Mouse (Mus musculus) MEL (cell line): ENCODE measurements at regions not wholly inside any gene's neighbourhood (a gene's known extent, or its start where the extent isn't known, plus 50 kb on each side); places are given as distances from the start of the nearest gene placed in this dataset.

ENCODE experiments used
- DNase-seq: peaks from one replicate; pipeline ENCODE4 v3.0.0; 2011; ENCODE audit warnings: low read depth, low spot score
- H3K27ac ChIP-seq: 2 replicates; pipeline ENCODE4 v1.5.1; 2012; ENCODE audit warnings: low read depth, mild to moderate bottlenecking, control low read depth, low read length, moderate library complexity; ENCODE audit not compliant: control insufficient read depth
- H3K27me3 ChIP-seq, 2 experiments: fragments of 150-350 bp in 1 of 2; sonication (generic) in 1 of 2; 2 replicates each; pipeline ENCODE4 v1.6.1; 2012; ENCODE audit warnings: low read length in 2 of 2, mild to moderate bottlenecking in 2 of 2, improper control_type of control experiment in 1 of 2, moderate library complexity in 1 of 2; ENCODE audit not compliant: insufficient read depth in 2 of 2, control insufficient read depth in 1 of 2
- H3K36me3 ChIP-seq, 2 experiments: 2 replicates each; pipeline ENCODE4 v1.6.1; 2012 to 2014; ENCODE audit warnings: low read length in 2 of 2, improper control_type of control experiment in 1 of 2, inconsistent platforms in 1 of 2, mild to moderate bottlenecking in 1 of 2; ENCODE audit not compliant: insufficient read depth in 2 of 2, control insufficient read depth in 1 of 2
- H3K4me1 ChIP-seq, 2 experiments: fragments of 150-350 bp in 1 of 2; sonication (generic) in 1 of 2; 2 replicates each; pipeline ENCODE4 v1.6.1; 2012; ENCODE audit warnings: low read length in 2 of 2, improper control_type of control experiment in 1 of 2, mild to moderate bottlenecking in 1 of 2; ENCODE audit not compliant: insufficient read depth in 2 of 2, control insufficient read depth in 1 of 2
- H3K4me3 ChIP-seq, 2 experiments: fragments of 150-350 bp in 1 of 2; sonication (generic) in 1 of 2; 2 replicates each; pipeline ENCODE4 v1.5.1; 2012; ENCODE audit warnings: low read depth in 2 of 2, low read length in 2 of 2, mild to moderate bottlenecking in 2 of 2, moderate library complexity in 2 of 2, control low read depth in 1 of 2, improper control_type of control experiment in 1 of 2; ENCODE audit not compliant: control insufficient read depth in 1 of 2, insufficient read depth in 1 of 2
- H3K79me2 ChIP-seq: 2 replicates; pipeline ENCODE4 v1.6.1; 2012; ENCODE audit warnings: mild to moderate bottlenecking, low read length, moderate library complexity; ENCODE audit not compliant: control insufficient read depth, poor library complexity, insufficient read depth
- H3K9ac ChIP-seq: 2 replicates; pipeline ENCODE4 v1.6.1; 2012; ENCODE audit warnings: low read depth, mild to moderate bottlenecking, control low read depth, low read length, moderate library complexity; ENCODE audit not compliant: control insufficient read depth, poor library complexity, severe bottlenecking
- H3K9me3 ChIP-seq: fragments of 150-350 bp; sonication (generic); replicated peaks from 2 replicates; pipeline ENCODE4 v1.6.1; 2012; ENCODE audit warnings: mild to moderate bottlenecking, low read length, improper control_type of control experiment, moderate library complexity; ENCODE audit not compliant: insufficient read depth
- BHLHE40 ChIP-seq: IDR thresholded peaks from 2 replicates; pipeline ENCODE4 v1.6.1; 2012; ENCODE audit warnings: low read depth, mild to moderate bottlenecking, inconsistent platforms, low read length, improper control_type of control experiment, borderline replicate concordance
- CTCF ChIP-seq, 3 experiments: IDR thresholded peaks in 2 of 3; conservative IDR thresholded peaks in 1 of 3; 2 replicates each; pipeline ENCODE4 v1.5.1; 2011 to 2012; ENCODE audit warnings: low read length in 3 of 3, low read depth in 2 of 3, mild to moderate bottlenecking in 2 of 3, improper control_type of control experiment in 1 of 3, inconsistent platforms in 1 of 3, mixed read lengths in 1 of 3, moderate library complexity in 1 of 3; ENCODE audit not compliant: control insufficient read depth in 1 of 3, insufficient read depth in 1 of 3, poor library complexity in 1 of 3, severe bottlenecking in 1 of 3
- E2F4 ChIP-seq: IDR thresholded peaks from 2 replicates; pipeline ENCODE4 v1.6.1; 2011; ENCODE audit warnings: low read depth, low read length, improper control_type of control experiment, borderline replicate concordance
- ELF1 ChIP-seq: IDR thresholded peaks from 2 replicates; pipeline ENCODE4 v1.6.1; 2014; ENCODE audit warnings: low read depth, mild to moderate bottlenecking, inconsistent platforms, low read length, improper control_type of control experiment, moderate library complexity
- EP300 ChIP-seq, 2 experiments: IDR thresholded peaks; 2 replicates each; pipeline ENCODE4 v1.6.1; 2011; ENCODE audit warnings: improper control_type of control experiment in 2 of 2, low read length in 2 of 2, low read depth in 1 of 2, mild to moderate bottlenecking in 1 of 2
- ETS1 ChIP-seq: IDR thresholded peaks from 2 replicates; pipeline ENCODE4 v1.6.1; 2012; ENCODE audit warnings: low read depth, mild to moderate bottlenecking, inconsistent platforms, low read length, improper control_type of control experiment, moderate library complexity
- GATA1 ChIP-seq: IDR thresholded peaks from 2 replicates; pipeline ENCODE4 v1.6.1; 2011; ENCODE audit warnings: low read depth, low read length, improper control_type of control experiment
- JUND ChIP-seq: IDR thresholded peaks from 2 replicates; pipeline ENCODE4 v1.6.1; 2011; ENCODE audit warnings: low read depth, mild to moderate bottlenecking, improper control_type of control experiment, low read length
- MAX ChIP-seq: IDR thresholded peaks from 2 replicates; pipeline ENCODE4 v1.6.1; 2011; ENCODE audit warnings: low read length, improper control_type of control experiment
- MAZ ChIP-seq: IDR thresholded peaks from 2 replicates; pipeline ENCODE4 v1.6.1; 2012; ENCODE audit warnings: low read depth, mild to moderate bottlenecking, inconsistent platforms, low read length, improper control_type of control experiment
- MXI1 ChIP-seq: IDR thresholded peaks from 2 replicates; pipeline ENCODE4 v1.6.1; 2011; ENCODE audit warnings: mild to moderate bottlenecking, low read depth, low read length, improper control_type of control experiment
- NELFE ChIP-seq: IDR thresholded peaks from 2 replicates; pipeline ENCODE4 v1.6.1; 2011; ENCODE audit warnings: low read depth, low read length, improper control_type of control experiment
- NRF1 ChIP-seq: IDR thresholded peaks from 2 replicates; pipeline ENCODE4 v1.6.1; 2014; ENCODE audit warnings: low read depth, mild to moderate bottlenecking, inconsistent platforms, low read length, improper control_type of control experiment, moderate library complexity; ENCODE audit not compliant: poor library complexity, insufficient read depth, severe bottlenecking
- POLR2A ChIP-seq, 2 experiments: IDR thresholded peaks; 2 replicates each; pipeline ENCODE4 v1.6.1; 2011 to 2012; ENCODE audit warnings: low read length in 2 of 2, mild to moderate bottlenecking in 2 of 2, control low read depth in 1 of 2, improper control_type of control experiment in 1 of 2, low read depth in 1 of 2, moderate library complexity in 1 of 2; ENCODE audit not compliant: control insufficient read depth in 1 of 2, insufficient read depth in 1 of 2, poor library complexity in 1 of 2
- POLR2AphosphoS2 ChIP-seq: IDR thresholded peaks from 2 replicates; pipeline ENCODE4 v1.6.1; 2011; ENCODE audit warnings: low read length, improper control_type of control experiment
- POLR2AphosphoS5 ChIP-seq: IDR thresholded peaks from 2 replicates; pipeline ENCODE4 v1.6.1; 2012; ENCODE audit warnings: low read depth, borderline replicate concordance, mild to moderate bottlenecking, inconsistent platforms, low read length, moderate library complexity, mixed read lengths
- RAD21 ChIP-seq: IDR thresholded peaks from 2 replicates; pipeline ENCODE4 v1.6.1; 2011; ENCODE audit warnings: mild to moderate bottlenecking, low read depth, low read length, improper control_type of control experiment
- RCOR1 ChIP-seq: IDR thresholded peaks from 2 replicates; pipeline ENCODE4 v1.6.1; 2012; ENCODE audit warnings: low read depth, mild to moderate bottlenecking, inconsistent platforms, low read length, improper control_type of control experiment
- SIN3A ChIP-seq: IDR thresholded peaks from 2 replicates; pipeline ENCODE4 v1.6.1; 2012; ENCODE audit warnings: low read length, improper control_type of control experiment, inconsistent platforms
- TAL1 ChIP-seq: IDR thresholded peaks from 2 replicates; pipeline ENCODE4 v1.6.1; 2012; ENCODE audit warnings: mild to moderate bottlenecking, inconsistent platforms, low read length, moderate library complexity, mixed read lengths
- TBP ChIP-seq: IDR thresholded peaks from 2 replicates; pipeline ENCODE4 v1.8.0; 2011; ENCODE audit warnings: low read depth, low read length, improper control_type of control experiment
- TCF12 ChIP-seq: IDR thresholded peaks from 2 replicates; pipeline ENCODE4 v1.6.1; 2014; ENCODE audit warnings: low read depth, mild to moderate bottlenecking, inconsistent platforms, low read length, improper control_type of control experiment, moderate library complexity
- UBTF ChIP-seq: IDR thresholded peaks from 2 replicates; pipeline ENCODE4 v1.6.1; 2012; ENCODE audit warnings: low read depth, mild to moderate bottlenecking, inconsistent platforms, low read length, improper control_type of control experiment, moderate library complexity, borderline replicate concordance; ENCODE audit not compliant: insufficient read depth
- USF2 ChIP-seq, 2 experiments: IDR thresholded peaks; 2 replicates each; pipeline ENCODE4 v1.6.1; 2011 to 2012; ENCODE audit warnings: improper control_type of control experiment in 2 of 2, low read length in 2 of 2, borderline replicate concordance in 1 of 2, inconsistent platforms in 1 of 2, low read depth in 1 of 2, mild to moderate bottlenecking in 1 of 2; ENCODE audit not compliant: insufficient read depth in 1 of 2
- ZKSCAN1 ChIP-seq: IDR thresholded peaks from 2 replicates; pipeline ENCODE4 v1.6.1; 2012; ENCODE audit warnings: low read depth, mild to moderate bottlenecking, inconsistent platforms, low read length, improper control_type of control experiment, moderate library complexity
- ZMIZ1 ChIP-seq: IDR thresholded peaks from 2 replicates; pipeline ENCODE4 v1.6.1; 2012; ENCODE audit warnings: low read depth, mild to moderate bottlenecking, inconsistent platforms, low read length, improper control_type of control experiment, moderate library complexity
- ZNF384 ChIP-seq: IDR thresholded peaks from 2 replicates; pipeline ENCODE4 v1.6.1; 2012; ENCODE audit warnings: low read depth, mild to moderate bottlenecking, inconsistent platforms, low read length, improper control_type of control experiment

- Histone ChIP-seq H3K9me3 (no peaks in the 10 kb centered on the region), H3K9ac (no peak overlapping the region), H3K79me2 (no peaks in the 10 kb centered on the region), H3K4me1 (no peaks in the 10 kb centered on the region), H3K27me3 (no peaks in the 10 kb centered on the region), H3K4me3 (no peak overlapping the region), H3K27ac (no peak overlapping the region), H3K36me3 (no peaks in the 10 kb centered on the region)
- no peak for DNase-seq
- TF ChIP-seq UBTF, result no peak
- TF ChIP-seq POLR2AphosphoS5, result no peak
- no peak for TF ChIP-seq MXI1
- no peak for TF ChIP-seq ZMIZ1
- TF ChIP-seq ZNF384, result no peak
- TF ChIP-seq EP300 (IDR thresholded peaks at IDR 0.05; ENCODE audit: low read depth in 1 of 2, low read length in 2 of 2), result no peak
- no peak for TF ChIP-seq E2F4
- no peak for TF ChIP-seq POLR2AphosphoS2
- TF ChIP-seq GATA1, result no peak
- TF ChIP-seq NELFE, result no peak
- no peak for TF ChIP-seq TAL1
- TF ChIP-seq ELF1, result no peak
- TF ChIP-seq USF2 (IDR thresholded peaks at IDR 0.05; ENCODE audit: borderline replicate concordance in 1 of 2, insufficient read depth in 1 of 2, low read depth in 1 of 2, low read length in 2 of 2), result no peak
- no peak for TF ChIP-seq ZKSCAN1
- no peak for TF ChIP-seq MAX
- no peak for TF ChIP-seq POLR2A (IDR thresholded peaks at IDR 0.05; ENCODE audit: control insufficient read depth in 1 of 2, insufficient read depth in 1 of 2, low read depth in 1 of 2, low read length in 2 of 2, poor library complexity in 1 of 2)
- TF ChIP-seq TCF12, result no peak
- no peak for TF ChIP-seq BHLHE40
- no peak for TF ChIP-seq RAD21
These were observed 611.7 kb upstream of the Castor2 start for GRCm38 (mm10) chr5:133487806-133488290.

GRCm38 (mm10) chr5:133482291-133483086, 617.0 kb upstream of the Castor2 start:
- no peak overlapping the region for H3K4me3 ChIP-seq
- H3K9me3 ChIP-seq, result no peaks in the 10 kb centered on the region
- H3K9ac ChIP-seq, result no peak overlapping the region
- no peaks in the 10 kb centered on the region for H3K36me3 ChIP-seq
- no peak overlapping the region for H3K27ac ChIP-seq
- no peaks in the 10 kb centered on the region for H3K79me2 ChIP-seq
- no peak for DNase-seq
- no peak for TF ChIP-seq GATA1
- no peak for TF ChIP-seq BHLHE40
- TF ChIP-seq RCOR1, result no peak
- no peak for TF ChIP-seq JUND
- TF ChIP-seq CTCF (IDR thresholded peaks at IDR 0.05 in 2 of 3, conservative IDR thresholded peaks at IDR 0.05 in 1 of 3; ENCODE audit: control insufficient read depth in 1 of 3, insufficient read depth in 1 of 3, low read depth in 2 of 3, low read length in 3 of 3, poor library complexity in 1 of 3, severe bottlenecking in 1 of 3), result no peak
- TF ChIP-seq MAZ, result no peak
- no peak for TF ChIP-seq ELF1
- no peak for TF ChIP-seq TCF12
- TF ChIP-seq MAX, result no peak
- TF ChIP-seq ETS1, result no peak
- TF ChIP-seq POLR2A (IDR thresholded peaks at IDR 0.05; ENCODE audit: control insufficient read depth in 1 of 2, insufficient read depth in 1 of 2, low read depth in 1 of 2, low read length in 2 of 2, poor library complexity in 1 of 2), result no peak
- no peak for TF ChIP-seq SIN3A
- no peak for TF ChIP-seq TBP
- no peak for TF ChIP-seq NELFE
- no peak for TF ChIP-seq NRF1
- TF ChIP-seq POLR2AphosphoS5, result no peak
- TF ChIP-seq USF2 (IDR thresholded peaks at IDR 0.05; ENCODE audit: borderline replicate concordance in 1 of 2, insufficient read depth in 1 of 2, low read depth in 1 of 2, low read length in 2 of 2), result no peak
- no peak for TF ChIP-seq POLR2AphosphoS2
- H3K4me1 ChIP-seq, result no peaks in the 10 kb centered on the region
- no peaks in the 10 kb centered on the region for H3K27me3 ChIP-seq
